Mouse (Mus musculus) CH12.LX (cell line): Measurements from ENCODE around the gene Tpsg1. TPM values are rescaled to one million over a fixed set of nuclear protein-coding genes. Genes with fewer than 3 reads are reported as not detected.

Experiments used
- DNase-seq: peaks from one replicate; pipeline ENCODE4 v3.0.0-alpha.2; 2013; ENCODE audit errors: extremely low read depth
- H3K27ac ChIP-seq: 2 replicates; pipeline ENCODE4 v1.5.1; 2012; ENCODE audit warnings: low read depth, mild to moderate bottlenecking, control low read depth, moderate library complexity; ENCODE audit not compliant: insufficient read depth
- H3K27me3 ChIP-seq: replicated peaks from 2 replicates; pipeline ENCODE3; 2012; ENCODE audit warnings: inconsistent platforms
- H3K36me3 ChIP-seq, 2 experiments: replicated peaks in 1 of 2; 2 replicates each; pipeline versions ENCODE3 to v1.6.1; 2012; ENCODE audit warnings: inconsistent platforms in 1 of 2, low read length in 1 of 2, mild to moderate bottlenecking in 1 of 2, mixed read lengths in 1 of 2, moderate library complexity in 1 of 2; ENCODE audit not compliant: control insufficient read depth in 1 of 2, insufficient read depth in 1 of 2
- H3K4me1 ChIP-seq, 2 experiments: 2 replicates each; pipeline ENCODE4 v1.6.1; 2012; ENCODE audit warnings: inconsistent platforms in 1 of 2, moderate library complexity in 1 of 2; ENCODE audit not compliant: insufficient read depth in 2 of 2, control insufficient read depth in 1 of 2
- H3K4me2 ChIP-seq: 2 replicates; pipeline ENCODE4 v1.6.1; 2012; ENCODE audit warnings: low read depth, mild to moderate bottlenecking, control low read depth; ENCODE audit not compliant: poor library complexity, insufficient read depth, severe bottlenecking
- H3K4me3 ChIP-seq, 3 experiments: fragments of 150-350 bp in 1 of 3; sonication (generic) in 1 of 3; replicated peaks in 1 of 3; 2 replicates each; pipeline versions ENCODE3 to v1.5.1; 2011 to 2012; ENCODE audit warnings: low read depth in 2 of 3, low read length in 2 of 3, mild to moderate bottlenecking in 2 of 3, moderate library complexity in 2 of 3, control low read depth in 1 of 3, improper control_type of control experiment in 1 of 3, inconsistent platforms in 1 of 3, mixed read lengths in 1 of 3; ENCODE audit not compliant: poor library complexity in 1 of 3
- H3K79me2 ChIP-seq: replicated peaks from 2 replicates; pipeline ENCODE4 v1.6.1; 2012; ENCODE audit warnings: mild to moderate bottlenecking, moderate library complexity; ENCODE audit not compliant: control insufficient read depth, poor library complexity, insufficient read depth, severe bottlenecking; ENCODE audit errors: extremely low read depth
- H3K9ac ChIP-seq: 2 replicates; pipeline ENCODE4 v1.6.1; 2012; ENCODE audit warnings: low read depth, mild to moderate bottlenecking, control low read depth, moderate library complexity; ENCODE audit not compliant: insufficient read depth
- H3K9me3 ChIP-seq: replicated peaks from 2 replicates; pipeline ENCODE3; 2012; ENCODE audit warnings: low read length, inconsistent platforms, mixed read lengths
- CHD2 ChIP-seq: IDR thresholded peaks from 2 replicates; pipeline ENCODE4 v1.6.1; 2011; ENCODE audit warnings: low read length, improper control_type of control experiment
- CTCF ChIP-seq, 2 experiments: IDR thresholded peaks in 1 of 2; conservative IDR thresholded peaks in 1 of 2; 2 replicates each; pipeline ENCODE4 v1.5.1; 2011 to 2012; ENCODE audit warnings: low read depth in 2 of 2, low read length in 2 of 2, improper control_type of control experiment in 1 of 2, inconsistent platforms in 1 of 2, mild to moderate bottlenecking in 1 of 2, moderate library complexity in 1 of 2
- ELF1 ChIP-seq: IDR thresholded peaks from 2 replicates; pipeline ENCODE4 v1.6.1; 2014; ENCODE audit warnings: low read depth, mild to moderate bottlenecking, inconsistent platforms, low read length, improper control_type of control experiment
- GABPA ChIP-seq: IDR thresholded peaks from 2 replicates; pipeline ENCODE4 v1.6.1; 2012; ENCODE audit warnings: low read depth, low read length, improper control_type of control experiment, inconsistent platforms; ENCODE audit not compliant: insufficient replicate concordance
- HCFC1 ChIP-seq: IDR thresholded peaks from 2 replicates; pipeline ENCODE4 v1.6.1; 2012; ENCODE audit warnings: low read depth, mild to moderate bottlenecking, inconsistent platforms, low read length, improper control_type of control experiment
- IRF4 ChIP-seq: IDR thresholded peaks from 2 replicates; pipeline ENCODE4 v1.6.1; 2014; ENCODE audit warnings: low read depth, mild to moderate bottlenecking, inconsistent platforms, low read length, improper control_type of control experiment
- JUN ChIP-seq: IDR thresholded peaks from 2 replicates; pipeline ENCODE4 v1.6.1; 2011; ENCODE audit warnings: low read depth, mild to moderate bottlenecking, low read length, improper control_type of control experiment, moderate library complexity; ENCODE audit not compliant: insufficient read depth
- MAX ChIP-seq: IDR thresholded peaks from 2 replicates; pipeline ENCODE4 v1.6.1; 2011; ENCODE audit warnings: low read length, improper control_type of control experiment
- MAZ ChIP-seq: IDR thresholded peaks from 2 replicates; pipeline ENCODE4 v1.6.1; 2012; ENCODE audit warnings: low read depth, mild to moderate bottlenecking, inconsistent platforms, low read length, improper control_type of control experiment, moderate library complexity
- MXI1 ChIP-seq: IDR thresholded peaks from 2 replicates; pipeline ENCODE4 v1.6.1; 2011; ENCODE audit warnings: mild to moderate bottlenecking, low read depth, low read length, improper control_type of control experiment
- NELFE ChIP-seq: IDR thresholded peaks from 2 replicates; pipeline ENCODE4 v1.6.1; 2011; ENCODE audit warnings: low read depth, low read length, improper control_type of control experiment
- PAX5 ChIP-seq: IDR thresholded peaks from 2 replicates; pipeline ENCODE4 v1.6.1; 2012; ENCODE audit warnings: low read length, inconsistent platforms, mixed read lengths
- POLR2A ChIP-seq: IDR thresholded peaks from 2 replicates; pipeline ENCODE4 v1.6.1; 2011; ENCODE audit warnings: low read depth, mild to moderate bottlenecking, improper control_type of control experiment, low read length
- POLR2AphosphoS2 ChIP-seq: IDR thresholded peaks from 2 replicates; pipeline ENCODE4 v1.6.1; 2011; ENCODE audit warnings: low read depth, low read length, improper control_type of control experiment
- RCOR1 ChIP-seq: conservative IDR thresholded peaks from 2 replicates; pipeline ENCODE4 v1.6.1; 2012; ENCODE audit warnings: low read depth, mild to moderate bottlenecking, inconsistent platforms, low read length, improper control_type of control experiment
- SIN3A ChIP-seq: IDR thresholded peaks from 2 replicates; pipeline ENCODE4 v1.6.1; 2012; ENCODE audit warnings: low read length, improper control_type of control experiment, inconsistent platforms
- UBTF ChIP-seq: IDR thresholded peaks from 2 replicates; pipeline ENCODE4 v1.6.1; 2012; ENCODE audit warnings: low read depth, mild to moderate bottlenecking, inconsistent platforms, low read length, improper control_type of control experiment, moderate library complexity
- USF1 ChIP-seq: IDR thresholded peaks from 2 replicates; pipeline ENCODE4 v1.6.1; 2014; ENCODE audit warnings: low read depth, mild to moderate bottlenecking, inconsistent platforms, low read length, improper control_type of control experiment
- USF2 ChIP-seq: conservative IDR thresholded peaks from 2 replicates; pipeline ENCODE4 v1.6.1; 2011; ENCODE audit warnings: low read depth, low read length, improper control_type of control experiment
- ZC3H11A ChIP-seq: IDR thresholded peaks from 2 replicates; pipeline ENCODE4 v1.6.1; 2012; ENCODE audit warnings: low read depth, mild to moderate bottlenecking, inconsistent platforms, low read length, improper control_type of control experiment
- ZKSCAN1 ChIP-seq: IDR thresholded peaks from 2 replicates; pipeline ENCODE4 v1.6.1; 2012; ENCODE audit warnings: low read depth, inconsistent platforms, low read length, improper control_type of control experiment, borderline replicate concordance
- ZMIZ1 ChIP-seq: IDR thresholded peaks from 2 replicates; pipeline ENCODE4 v1.6.1; 2012; ENCODE audit warnings: low read depth, mild to moderate bottlenecking, inconsistent platforms, low read length, improper control_type of control experiment
- ZNF384 ChIP-seq: IDR thresholded peaks from 2 replicates; pipeline ENCODE4 v1.6.1; 2012; ENCODE audit warnings: low read depth, low read length, improper control_type of control experiment, inconsistent platforms
- dilution Hi-C: fragments of 300-500 bp; cut with MboI; formaldehyde crosslinking; loops from 2 replicates; pipeline ENCODE4 v1.14.3; 2020; ENCODE audit warnings: low sequenced_read_pairs; ENCODE audit not compliant: extremely low pct_unique_long_range_greater_than_20kb, extremely low pct_ligation_motif_present
- in situ Hi-C: fragments of 300-500 bp; cut with MboI; formaldehyde crosslinking; loops from 3 replicates; pipeline ENCODE4 v1.14.3; 2019; ENCODE audit warnings: low sequenced_read_pairs, low pct_ligation_motif_present, low pct_unique_long_range_greater_than_20kb, mixed read lengths
- polyA plus RNA-seq: library from polyadenylated mRNA; unstranded; fragments of >175 nt; gene quantifications from 2 replicates; pipeline ENCODE4 v1.2.1, GENCODE M21; 2012; ENCODE audit warnings: low read depth; ENCODE audit not compliant: insufficient read length
- total RNA-seq, 2 experiments: library from RNA; depleted of rRNA; stranded (reverse); fragments of 300-350 nt in 1 of 2; fragments of >200 nt in 1 of 2; gene quantifications; 2 replicates each; pipeline ENCODE4 v1.2.3; 2012 to 2014

The Tpsg1 gene
- total and polyA plus RNA-seq, 3 experiments = not detected

- no peak overlapping the region for H3K4me2 ChIP-seq
- in situ Hi-C loops = no loop called here
- peaks cover 82% of the 10 kb centered on the region for H3K27me3 ChIP-seq
- no peak overlapping the region for H3K9ac ChIP-seq
- no peaks in the 10 kb centered on the region for H3K79me2 ChIP-seq
- no peak for DNase-seq
- H3K9me3 ChIP-seq = no peaks in the 10 kb centered on the region
- no peaks in the 10 kb centered on the region for H3K4me1 ChIP-seq
- no peaks in the 10 kb centered on the region for H3K36me3 ChIP-seq
- no peak for TF ChIP-seq CHD2
- TF ChIP-seq MXI1 = no peak
- no peak for TF ChIP-seq MAZ
- no peak for TF ChIP-seq MAX
- no peak for TF ChIP-seq USF2
- no peak for TF ChIP-seq POLR2A
- no peak for TF ChIP-seq POLR2AphosphoS2
- no peak for TF ChIP-seq GABPA
- TF ChIP-seq ZC3H11A = no peak
- TF ChIP-seq USF1 = no peak
- TF ChIP-seq HCFC1 = no peak
- TF ChIP-seq UBTF = no peak
- TF ChIP-seq JUN = no peak
- no peak for TF ChIP-seq ZNF384
- TF ChIP-seq ZKSCAN1 = no peak
- no peak for TF ChIP-seq NELFE
- no peak; a peak in 1 of 4 replicates for TF ChIP-seq CTCF (conservative IDR thresholded peaks at IDR 0.05 in 1 of 2, IDR thresholded peaks at IDR 0.05 in 1 of 2; ENCODE audit: low read depth in 2 of 2, low read length in 2 of 2)
- no peak for TF ChIP-seq RCOR1
- TF ChIP-seq PAX5 = no peak
- no peak for TF ChIP-seq ELF1
- TF ChIP-seq, all 38 proteins: peak for 0
- Histone ChIP-seq H3K27ac (no peak overlapping the region), H3K4me3 (no peak overlapping the region)
- dilution Hi-C loops = no loop called here
Measured at GRCm38 (mm10) chr17:25406011-25406441, 37.0 kb downstream of the Tpsg1 start.

GRCm38 (mm10) chr17:25407352-25407751, 38.3 kb downstream of the Tpsg1 start:
- DNase-seq = no peak
- Histone ChIP-seq H3K4me2 (no peak overlapping the region), H3K27ac (no peak overlapping the region), H3K27me3 (peaks cover 82% of the 10 kb centered on the region), H3K9me3 (no peaks in the 10 kb centered on the region), H3K36me3 (no peaks in the 10 kb centered on the region), H3K4me3 (no peak overlapping the region), H3K4me1 (no peaks in the 10 kb centered on the region), H3K79me2 (no peaks in the 10 kb centered on the region), H3K9ac (no peak overlapping the region)
- TF ChIP-seq RCOR1 (no peak), USF2 (no peak), MAZ (no peak), SIN3A (no peak), MXI1 (no peak), MAX (no peak), PAX5 (no peak), ZMIZ1 (no peak), CHD2 (no peak), IRF4 (no peak), ZNF384 (no peak)
- dilution Hi-C loops (no loop called here), in situ Hi-C loops (no loop called here)
